Mouse (Mus musculus) heart, embryonic 11.5 days (tissue): ENCODE measurements at regions not wholly inside any gene's neighbourhood (a gene's known extent, or its start where the extent isn't known, plus 50 kb on each side); places are given as distances from the start of the nearest gene placed in this dataset.
A peak's percentile ranks its signal among the peaks of the same experiment; 100 is the strongest.

Experiments
- ATAC-seq: fragments of 200-750 bp; cut with Nextera tagmentation; replicated peaks from 2 replicates; pipeline ENCODE4 v1.8.0; 2017; ENCODE audit warnings: moderate library complexity; ENCODE audit not compliant: insufficient number of reproducible peaks, low FRiP score, low TSS enrichment
- H3K27ac ChIP-seq: fragments of 300-500 bp; sonication (generic); 2 replicates; pipeline ENCODE4 v1.5.1; 2014; ENCODE audit warnings: mild to moderate bottlenecking, low read depth, low read length
- H3K27me3 ChIP-seq: fragments of 300-500 bp; sonication (generic); 2 replicates; pipeline ENCODE4 v1.6.1; 2014; ENCODE audit warnings: mild to moderate bottlenecking, low read length, mixed read lengths; ENCODE audit not compliant: control insufficient read depth, insufficient read depth
- H3K36me3 ChIP-seq: fragments of 300-500 bp; sonication (generic); 2 replicates; pipeline ENCODE4 v1.6.1; 2014; ENCODE audit warnings: mild to moderate bottlenecking, low read length, moderate library complexity, mixed read lengths; ENCODE audit not compliant: control insufficient read depth, insufficient read depth
- H3K4me1 ChIP-seq: fragments of 300-500 bp; sonication (generic); 2 replicates; pipeline ENCODE4 v1.6.1; 2014; ENCODE audit warnings: low read length; ENCODE audit not compliant: control insufficient read depth, insufficient read depth
- H3K4me2 ChIP-seq: fragments of 300-500 bp; sonication (generic); 2 replicates; pipeline ENCODE4 v1.6.1; 2014; ENCODE audit warnings: mild to moderate bottlenecking, moderate library complexity
- H3K4me3 ChIP-seq: fragments of 300-500 bp; sonication (generic); 2 replicates; pipeline ENCODE4 v1.5.1; 2014; ENCODE audit warnings: low read depth, low read length
- H3K9ac ChIP-seq: fragments of 300-500 bp; sonication (generic); 2 replicates; pipeline ENCODE4 v1.6.1; 2014; ENCODE audit warnings: mild to moderate bottlenecking, low read depth, low read length, moderate library complexity
- H3K9me3 ChIP-seq: fragments of 300-500 bp; sonication (generic); replicated peaks from 2 replicates; pipeline ENCODE4 v1.6.1; 2016; ENCODE audit warnings: low read length; ENCODE audit not compliant: control insufficient read depth
- WGBS: fragments of 180-500 bp; shearing (Covaris S2); extraction: QIAGEN DNeasy Blood & Tissue Kit; methylation state at CpG from one replicate; pipeline ENCODE4 v1.1.7; 2014; ENCODE audit not compliant: insufficient replicate concordance; 5-methylcytosine and 5-hydroxymethylcytosine counted together

GRCm38 (mm10) chr13:37513905-37514607 is 169.0 kb downstream of the Ly86 start:
- H3K4me3 ChIP-seq = peak overlapping the region; percentile 17; the same call in 1 of the 2 replicates

DNA sequence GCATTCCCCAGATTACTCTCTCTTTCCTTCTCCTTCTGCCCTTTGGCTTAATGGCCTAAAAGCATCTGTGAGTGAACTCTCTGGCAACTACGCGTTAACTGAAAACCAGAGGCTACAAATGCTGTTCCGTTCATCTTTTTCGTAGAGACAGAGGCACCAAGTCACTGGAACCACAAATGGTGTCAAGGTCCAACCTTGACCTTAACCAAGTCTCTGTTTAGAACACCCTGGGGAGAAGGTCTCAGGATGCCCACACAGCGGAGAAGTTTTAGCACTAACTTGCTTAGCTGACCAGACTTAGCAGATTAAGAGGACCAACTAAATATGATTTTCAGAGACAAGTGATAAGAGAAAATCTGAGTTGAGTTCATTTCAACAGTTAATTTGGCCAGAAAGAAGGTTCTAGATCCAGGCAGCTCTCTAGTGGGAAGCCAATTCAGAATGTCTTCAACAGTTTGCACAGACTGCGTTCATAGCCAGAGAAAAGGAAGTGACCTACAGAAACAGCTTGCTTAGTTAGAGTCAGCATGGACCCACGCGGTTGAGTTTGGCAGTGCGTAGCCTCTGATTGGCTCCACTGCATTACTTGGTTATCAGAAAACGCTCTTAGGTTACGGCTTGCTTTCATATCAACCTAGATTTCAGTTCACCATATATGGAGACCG is 169.8 kb downstream of the Ly86 start:
- peaks cover 9% of the 10 kb centered on the region for H3K4me1 ChIP-seq
- peak overlapping the region; percentile 56 for H3K4me2 ChIP-seq
- ATAC-seq = no peak
- H3K9ac ChIP-seq = peak overlapping the region; percentile 49; the same call in 1 of the 2 replicates
- WGBS = 68% methylated on average over 12 of the region's 12 CpGs
- H3K27ac ChIP-seq = peak overlapping the region; percentile 70
- no peaks in the 10 kb centered on the region for H3K27me3 ChIP-seq
- H3K4me3 ChIP-seq = no peak overlapping the region
- no peaks in the 10 kb centered on the region for H3K9me3 ChIP-seq
- no peaks in the 10 kb centered on the region for H3K36me3 ChIP-seq

More at GRCm38 (mm10) chr13:37513905-37514607, 169.0 kb downstream of the Ly86 start:
- Histone ChIP-seq H3K4me2 (peak overlapping the region; percentile 56), H3K27me3 (no peaks in the 10 kb centered on the region), H3K9ac (peak overlapping the region; percentile 49; the same call in 1 of the 2 replicates), H3K36me3 (no peaks in the 10 kb centered on the region), H3K4me1 (peaks cover 16% of the 10 kb centered on the region), H3K27ac (peak overlapping the region; percentile 70), H3K9me3 (no peaks in the 10 kb centered on the region)
- WGBS = 11% methylated on average over 23 of the region's 23 CpGs
- no peak for ATAC-seq

GRCm38 (mm10) chr13:37517055-37517807 is 172.2 kb downstream of the Ly86 start:
- no peak overlapping the region for H3K9ac ChIP-seq
- WGBS = 50% methylated on average over 14 of the region's 14 CpGs
- no peak overlapping the region for H3K4me3 ChIP-seq
- ATAC-seq = no peak
- peaks cover 9% of the 10 kb centered on the region for H3K4me1 ChIP-seq
- H3K9me3 ChIP-seq = no peaks in the 10 kb centered on the region
- no peak overlapping the region for H3K4me2 ChIP-seq
- H3K27ac ChIP-seq = no peak overlapping the region
- no peaks in the 10 kb centered on the region for H3K27me3 ChIP-seq
- H3K36me3 ChIP-seq = no peaks in the 10 kb centered on the region

- Histone ChIP-seq H3K4me3 (no peak overlapping the region), H3K9ac (no peak overlapping the region), H3K27me3 (no peaks in the 10 kb centered on the region), H3K36me3 (no peaks in the 10 kb centered on the region), H3K4me1 (no peaks in the 10 kb centered on the region), H3K27ac (no peak overlapping the region), H3K4me2 (no peak overlapping the region), H3K9me3 (no peaks in the 10 kb centered on the region)
- no peak for ATAC-seq
- WGBS = 77% methylated on average over 3 of the region's 3 CpGs
Measured at GRCm38 (mm10) chr13:37519948-37520347, 174.9 kb downstream of the Ly86 start.

DNA sequence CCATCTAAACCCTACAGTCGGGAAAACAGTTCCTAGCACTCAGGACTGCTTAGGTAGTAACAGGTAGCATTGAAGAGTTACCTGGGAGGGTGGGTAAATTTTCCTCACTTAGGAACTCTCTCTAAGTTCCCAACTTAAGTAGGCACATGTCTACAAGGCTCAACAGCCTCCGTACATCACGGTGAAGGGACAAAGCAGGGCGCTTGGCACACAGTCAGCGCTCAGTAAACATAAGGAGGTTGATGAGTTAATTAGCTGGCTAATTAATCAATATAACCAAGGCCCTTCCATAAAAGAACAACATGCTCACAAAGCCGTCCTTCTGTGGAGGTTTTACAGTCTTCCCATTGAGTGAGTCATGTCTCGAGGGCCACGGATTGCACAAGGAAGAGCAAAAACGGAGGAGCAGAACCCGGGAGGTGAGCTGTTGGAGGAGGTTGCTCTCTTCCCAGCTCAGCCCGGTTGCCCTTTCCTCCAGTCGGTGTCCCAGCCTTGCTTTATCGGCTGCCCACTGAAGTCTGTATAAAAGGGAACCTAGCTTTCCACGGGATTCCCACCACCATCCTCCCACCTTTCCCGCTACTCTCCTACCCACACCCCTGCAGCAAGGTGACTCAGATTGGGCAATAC is 180.2 kb downstream of the Ly86 start:
- WGBS = 86% methylated on average over 15 of the region's 15 CpGs
- H3K27me3 ChIP-seq = no peaks in the 10 kb centered on the region; the same call in 1 of the 2 replicates

GRCm38 (mm10) chr13:37526102-37526501 is 181.1 kb downstream of the Ly86 start:
- no peak for ATAC-seq
- Histone ChIP-seq H3K9ac (no peak overlapping the region), H3K27ac (no peak overlapping the region), H3K4me3 (no peak overlapping the region), H3K4me2 (no peak overlapping the region), H3K36me3 (no peaks in the 10 kb centered on the region), H3K4me1 (peaks cover 7% of the 10 kb centered on the region), H3K27me3 (no peaks in the 10 kb centered on the region; the same call in 1 of the 2 replicates), H3K9me3 (no peaks in the 10 kb centered on the region)
- 58% methylated on average over 8 of the region's 8 CpGs for WGBS

More for the DNA sequence above, 180.2 kb downstream of the Ly86 start:
- H3K9me3 ChIP-seq = no peaks in the 10 kb centered on the region
- H3K9ac ChIP-seq = no peak overlapping the region
- H3K36me3 ChIP-seq = no peaks in the 10 kb centered on the region
- no peak overlapping the region for H3K4me3 ChIP-seq
- no peak overlapping the region for H3K27ac ChIP-seq
- ATAC-seq = no peak
- no peak overlapping the region for H3K4me2 ChIP-seq
- H3K4me1 ChIP-seq = peaks cover 7% of the 10 kb centered on the region

GRCm38 (mm10) chr13:37528380-37528779 is 183.4 kb downstream of the Ly86 start:
- Histone ChIP-seq H3K4me3 (no peak overlapping the region), H3K36me3 (no peaks in the 10 kb centered on the region), H3K27me3 (no peaks in the 10 kb centered on the region; the same call in 1 of the 2 replicates), H3K4me2 (no peak overlapping the region), H3K9me3 (no peaks in the 10 kb centered on the region), H3K9ac (no peak overlapping the region), H3K4me1 (peaks cover 13% of the 10 kb centered on the region), H3K27ac (no peak overlapping the region)
- WGBS = 24% methylated on average over 9 of the region's 9 CpGs
- no peak for ATAC-seq

- no peak overlapping the region for H3K4me2 ChIP-seq
- H3K27ac ChIP-seq = no peak overlapping the region
- no peaks in the 10 kb centered on the region for H3K9me3 ChIP-seq
- no peaks in the 10 kb centered on the region for H3K36me3 ChIP-seq
- H3K4me1 ChIP-seq = peaks cover 13% of the 10 kb centered on the region
- H3K4me3 ChIP-seq = no peak overlapping the region
- no peaks in the 10 kb centered on the region; the same call in 1 of the 2 replicates for H3K27me3 ChIP-seq
- no peak for ATAC-seq
- 54% methylated on average over 7 of the region's 7 CpGs for WGBS
- H3K9ac ChIP-seq = no peak overlapping the region
Measured at GRCm38 (mm10) chr13:37528876-37529275, 183.9 kb downstream of the Ly86 start.
